Mouse (Mus musculus): ENCODE measurements around the gene Cyp3a44. TPM values are rescaled to one million over a fixed set of nuclear protein-coding genes. Genes with fewer than 3 reads are reported as not detected.

Gene Cyp3a44
- not detected for total RNA-seq (2023)

DNA sequence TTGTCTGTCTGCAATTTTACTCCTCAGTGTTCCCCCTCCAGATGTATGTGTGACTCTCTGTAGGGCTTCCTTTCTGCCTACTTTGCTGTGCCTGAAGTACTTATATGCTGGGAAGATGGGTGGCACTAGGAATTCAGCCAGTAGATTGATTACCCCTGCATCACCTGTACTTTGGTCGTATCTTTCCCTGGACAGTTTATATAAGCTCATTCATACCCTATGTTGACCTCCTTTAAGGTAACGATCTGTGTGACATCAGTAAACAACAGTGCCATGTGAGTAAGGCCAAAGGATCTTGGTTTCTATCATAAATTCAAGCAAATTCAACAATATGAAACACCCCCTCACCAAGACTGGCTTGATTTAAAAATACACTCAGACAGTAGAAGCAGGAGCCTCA, at the start of gene Cyp3a44:
Gene Cyp3a44, minus strand, starts transcription at position 79 of the 400 bp plus-strand sequence.

Other genes with a start within 250 kb of the Cyp3a44 start
- gene Cyp3a41b, start 221.1 kb downstream of the Cyp3a44 start, total RNA-seq (2023): not detected
- gene Cyp3a41a, start 85.7 kb downstream of the Cyp3a44 start, total RNA-seq (2023): not detected
- gene Cyp3a11, start 74.1 kb upstream of the Cyp3a44 start, total RNA-seq (2023): not detected
- gene Cyp3a25, start 203.7 kb upstream of the Cyp3a44 start, total RNA-seq (2023): not detected

All from neutrophil, adult 59 days (primary cell).